Mouse (Mus musculus): ENCODE data around the gene Ndufv2. TPM values are rescaled to one million over a fixed set of nuclear protein-coding genes. Genes with fewer than 3 reads are reported as not detected.
"Not testable (repeated sequence)": the region's sequence is repeated elsewhere in the genome, so short reads cannot be mapped to it uniquely, and the experiment has no call there.

Ndufv2 gene
- polyA plus RNA-seq, 1 experiment from 2014 or later = 404 TPM

DNA sequence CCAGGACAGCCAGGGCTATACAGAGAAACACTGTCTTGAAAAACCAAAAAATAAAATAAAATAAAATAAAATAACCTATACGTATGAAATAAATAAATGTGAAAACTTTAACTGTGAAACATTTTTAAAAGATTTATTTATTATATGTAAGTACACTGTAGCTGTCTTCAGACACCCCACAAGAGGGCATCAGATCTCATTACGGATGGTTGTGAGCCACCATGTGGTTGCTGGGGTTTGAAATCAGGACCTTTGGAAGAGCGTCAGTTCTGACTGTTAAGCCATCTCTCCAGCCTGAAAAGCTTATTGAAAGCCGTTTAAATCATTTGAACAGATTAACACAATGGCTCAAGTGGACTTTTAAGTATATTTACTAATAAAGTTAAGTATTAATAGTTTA is 57.7 kb downstream of the Ndufv2 start:
- not testable (repeated sequence) for ATAC-seq (ENCODE audit: low read depth); H3K4me3 ChIP-seq; H3K9me3 ChIP-seq; H3K4me1 ChIP-seq (replicated peaks); H3K27ac ChIP-seq (replicated peaks); H3K4me2 ChIP-seq; H3K9ac ChIP-seq; H3K27me3 ChIP-seq
- H3K36me3 ChIP-seq = peaks cover 42% of the 10 kb centered on the region
- 94% methylated on average over 4 of the region's 4 CpGs for WGBS

DNA sequence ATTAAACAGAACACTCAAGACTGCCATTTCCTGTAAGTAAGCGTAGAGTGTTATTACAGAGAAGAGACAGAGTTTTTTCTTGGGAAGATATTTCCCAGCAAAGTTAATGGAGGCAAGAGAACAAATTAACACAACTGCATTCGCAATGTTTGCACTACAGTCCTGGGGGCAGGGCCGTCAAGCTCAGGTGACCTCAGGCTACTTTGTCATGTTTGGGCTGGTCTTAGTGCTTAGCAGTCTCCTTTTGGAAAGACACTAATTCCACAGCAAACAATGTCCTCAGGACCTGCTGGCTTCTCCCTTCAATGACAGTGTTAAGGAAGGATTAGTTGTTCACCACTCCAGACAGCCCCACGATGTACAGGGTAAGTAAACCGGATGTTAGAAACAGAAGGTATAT is 60.3 kb downstream of the Ndufv2 start:
- no peak for ATAC-seq (ENCODE audit: low read depth)
- WGBS = 91% methylated on average over 5 of the region's 5 CpGs

DNA sequence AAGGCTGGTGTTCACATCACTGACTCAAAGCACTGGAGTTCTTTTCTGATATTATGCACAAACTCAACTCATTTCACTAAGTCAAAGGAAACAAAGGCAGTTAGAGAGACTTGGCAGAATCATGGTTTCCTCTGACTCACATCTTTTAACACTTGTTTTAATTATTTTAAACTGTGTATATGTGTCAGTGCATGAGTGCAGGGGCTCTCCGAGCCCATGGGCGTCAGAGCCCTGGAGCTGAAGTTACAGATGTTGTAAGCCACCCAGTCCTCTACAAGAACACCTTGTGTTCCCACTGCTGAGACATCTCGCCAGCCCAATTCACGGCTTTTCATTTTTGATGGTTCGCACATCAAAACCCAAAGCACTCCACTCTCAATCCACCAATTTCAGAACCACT is 68.1 kb downstream of the Ndufv2 start:
- no peaks in the 10 kb centered on the region for H3K27me3 ChIP-seq
- 94% methylated on average over 5 of the region's 5 CpGs for WGBS

More for the DNA sequence above, 60.3 kb downstream of the Ndufv2 start:
- Histone ChIP-seq H3K9me3 (no peaks in the 10 kb centered on the region), H3K36me3 (peaks cover 36% of the 10 kb centered on the region), H3K4me3 (no peak overlapping the region), H3K9ac (no peak overlapping the region), H3K4me2 (no peak overlapping the region), H3K27ac (replicated peaks) (no peak overlapping the region), H3K4me1 (replicated peaks) (no peaks in the 10 kb centered on the region), H3K27me3 (no peaks in the 10 kb centered on the region)

DNA sequence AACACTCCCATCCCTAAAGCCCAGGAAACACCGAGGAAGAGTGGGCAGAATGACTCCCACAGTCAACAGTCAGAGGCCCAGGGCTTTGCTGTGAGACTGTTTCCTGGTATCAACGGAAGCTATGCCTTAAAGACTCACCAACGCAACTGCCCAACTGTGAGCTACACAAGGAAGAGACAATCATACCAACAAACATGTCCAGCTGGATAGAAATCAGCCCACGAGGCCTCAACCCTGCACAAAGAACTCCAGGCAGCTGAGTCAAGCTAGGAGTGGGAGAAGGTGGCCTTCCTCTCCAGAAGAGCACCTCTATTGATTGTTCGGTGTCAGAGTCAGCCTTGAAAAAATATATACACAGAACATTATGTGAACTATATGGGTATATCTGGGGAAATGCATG is 69.4 kb downstream of the Ndufv2 start:
- peaks cover 44% of the 10 kb centered on the region for H3K36me3 ChIP-seq
- H3K9me3 ChIP-seq = no peaks in the 10 kb centered on the region
- WGBS = 91% methylated on average over 5 of the region's 5 CpGs
- H3K27ac ChIP-seq (replicated peaks) = no peak overlapping the region
- no peak for ATAC-seq (ENCODE audit: low read depth)
- H3K4me3 ChIP-seq = no peak overlapping the region
- no peaks in the 10 kb centered on the region for H3K27me3 ChIP-seq
- no peaks in the 10 kb centered on the region for H3K4me1 ChIP-seq (replicated peaks)
- no peak overlapping the region for H3K4me2 ChIP-seq
- H3K9ac ChIP-seq = no peak overlapping the region

More for the DNA sequence above, 68.1 kb downstream of the Ndufv2 start:
- H3K4me3 ChIP-seq = no peak overlapping the region
- no peaks in the 10 kb centered on the region for H3K9me3 ChIP-seq
- H3K36me3 ChIP-seq = peaks cover 42% of the 10 kb centered on the region
- no peak for ATAC-seq (ENCODE audit: low read depth)
- H3K9ac ChIP-seq = no peak overlapping the region
- H3K27ac ChIP-seq (replicated peaks) = no peak overlapping the region
- H3K4me1 ChIP-seq (replicated peaks) = no peaks in the 10 kb centered on the region
- no peak overlapping the region for H3K4me2 ChIP-seq

Other genes starting within 250 kb of the Ndufv2 start
- 55.2 and 57.7 TPM in 2 replicates for gene Ralbp1, start 215.8 kb downstream of the Ndufv2 start, polyA plus RNA-seq (2015; fragmentation: Nextera tagmentation; extraction: Ambion mirVana)
- gene Twsg1, start 150.3 kb downstream of the Ndufv2 start, polyA plus RNA-seq (2015; fragmentation: Nextera tagmentation; extraction: Ambion mirVana) = 56.9 and 59.6 TPM in 2 replicates
- gene Ankrd12, start 24.5 kb downstream of the Ndufv2 start, polyA plus RNA-seq (2015; fragmentation: Nextera tagmentation; extraction: Ambion mirVana) = 129 and 143 TPM in 2 replicates
- gene Washc1, start 10.0 kb upstream of the Ndufv2 start, polyA plus RNA-seq (2015; fragmentation: Nextera tagmentation; extraction: Ambion mirVana) = 41.4 and 42.5 TPM in 2 replicates
- 5.6 and 6.4 TPM in 2 replicates for gene Ddx11, start 22.0 kb upstream of the Ndufv2 start, polyA plus RNA-seq (2015; fragmentation: Nextera tagmentation; extraction: Ambion mirVana)

Data from neural tube, embryonic 13.5 days (tissue).